Mouse (Mus musculus) urinary bladder, postnatal 10 days (tissue): Measurements from ENCODE around the gene Mok.

ENCODE experiments used
- DNase-seq: peaks from one replicate; pipeline ENCODE4 v3.0.0; 2022; ENCODE audit warnings: low spot score

The Mok gene

GRCm38 (mm10) chr12:110850010-110850928 is 9.5 kb upstream of the Mok start, which contains the start of gene Zfp839:
Gene Zfp839 (plus strand): TSS chr12:110850253.
- DNase-seq = peak; percentile 56

GRCm38 (mm10) chr12:110846191-110846765 is 5.5 kb upstream of the Mok start:
- DNase-seq = no peak

- peak; percentile 73 for DNase-seq
Observed at GRCm38 (mm10) chr12:110845131-110845880, 4.6 kb upstream of the Mok start.

- DNase-seq = no peak
Observed at GRCm38 (mm10) chr12:110844227-110845130, 3.7 kb upstream of the Mok start.

- no peak for DNase-seq
Observed at GRCm38 (mm10) chr12:110843194-110844048, 2.7 kb upstream of the Mok start.

- DNase-seq = no peak
Observed at GRCm38 (mm10) chr12:110841731-110842493, 1.2 kb upstream of the Mok start.

- DNase-seq = no peak
Observed at GRCm38 (mm10) chr12:110837850-110838249, 2.9 kb downstream of the Mok start.

GRCm38 (mm10) chr12:110837192-110837841 is 3.4 kb downstream of the Mok start:
- DNase-seq = no peak

GRCm38 (mm10) chr12:110836729-110837128 is 4.0 kb downstream of the Mok start:
- no peak for DNase-seq

- no peak for DNase-seq
Observed at GRCm38 (mm10) chr12:110835182-110835581, 5.6 kb downstream of the Mok start.

- no peak for DNase-seq
Observed at GRCm38 (mm10) chr12:110830293-110831024, 10.3 kb downstream of the Mok start.

- DNase-seq = no peak
Observed at GRCm38 (mm10) chr12:110828908-110829307, 11.8 kb downstream of the Mok start.

GRCm38 (mm10) chr12:110822366-110822765 is 18.4 kb downstream of the Mok start:
- no peak for DNase-seq

GRCm38 (mm10) chr12:110821787-110822186 is 19.0 kb downstream of the Mok start:
- no peak for DNase-seq

- DNase-seq = no peak
Observed at GRCm38 (mm10) chr12:110819367-110819766, 21.4 kb downstream of the Mok start.

- DNase-seq = no peak
Observed at GRCm38 (mm10) chr12:110816833-110817232, 23.9 kb downstream of the Mok start.

- DNase-seq = no peak
Observed at GRCm38 (mm10) chr12:110814924-110815323, 25.8 kb downstream of the Mok start.

GRCm38 (mm10) chr12:110813624-110814023 is 27.1 kb downstream of the Mok start:
- DNase-seq = no peak

- DNase-seq = no peak
Observed at GRCm38 (mm10) chr12:110813132-110813531, 27.6 kb downstream of the Mok start.
